ENCODE assay signal across 21 mouse cellular contexts in the genomic region with DNA sequence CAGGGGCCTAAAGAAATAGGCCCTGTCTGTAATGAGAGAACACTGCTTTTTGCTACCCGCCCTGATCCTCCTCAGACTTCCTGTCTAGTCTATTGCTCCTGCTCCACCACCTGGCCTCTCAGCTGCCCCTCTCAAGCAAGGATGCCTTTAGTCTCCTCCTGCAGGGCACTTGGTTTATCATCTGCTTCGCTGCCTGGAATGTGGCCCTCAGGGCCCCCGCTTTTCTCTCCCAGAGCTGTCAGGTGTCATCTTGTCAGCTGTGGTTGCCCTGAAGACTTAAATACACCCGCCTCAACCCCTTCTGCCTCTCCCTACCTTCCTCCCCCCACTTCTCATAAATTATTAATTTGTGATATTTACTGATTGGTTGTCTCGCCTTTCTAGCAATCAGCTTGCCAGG.
A peak's percentile ranks its signal among the peaks of the same experiment; 100 is the strongest.
DNase-seq lines count a peak whose midpoint lies in the region; ATAC-seq and TF ChIP-seq lines count a peak whose summit lies in the region.
"Had no signal": no experiment of that assay in that cellular context is flagged by ENCODE, and none has a peak within 500 bp of the region (broad histone marks: within the 10 kb centered on the region; RNA-seq: fewer than 3 reads in every experiment).

No protein-coding gene starts in this region.

- H3K4me3 ChIP-seq in hindbrain, embryonic 12.5 days: no peak overlapping the region
- H3K4me3 ChIP-seq in hindbrain, embryonic 16.5 days (ENCODE audit: low read length): no peak overlapping the region
- H3K4me3 ChIP-seq in embryonic facial prominence, embryonic 11.5 days (ENCODE audit: low read depth, low read length): no peak overlapping the region
- no peak overlapping the region for H3K4me3 ChIP-seq in midbrain, postnatal 0 days (ENCODE audit: low read depth, low read length)
- H3K4me3 ChIP-seq in liver, postnatal 0 days (ENCODE audit: low read depth, low read length): no peak overlapping the region
- H3K4me3 ChIP-seq: erythroblast, embryonic 14.5 days; heart, embryonic 12.5 days; neural tube, embryonic 13.5 days had no signal

- no peaks in the 10 kb centered on the region for H3K27me3 ChIP-seq in hindbrain, embryonic 12.5 days
- no peaks in the 10 kb centered on the region for H3K27me3 ChIP-seq in hindbrain, embryonic 16.5 days (replicated peaks; ENCODE audit: control insufficient read depth, insufficient read depth, low read length)
- no peaks in the 10 kb centered on the region for H3K27me3 ChIP-seq in embryonic facial prominence, embryonic 11.5 days (ENCODE audit: control insufficient read depth, insufficient read depth, low read length)
- no peaks in the 10 kb centered on the region for H3K27me3 ChIP-seq in midbrain, postnatal 0 days (ENCODE audit: insufficient read depth, low read length)
- no peaks in the 10 kb centered on the region for H3K27me3 ChIP-seq in liver, postnatal 0 days (ENCODE audit: insufficient read depth, low read length)
- H3K27me3 ChIP-seq: heart, embryonic 12.5 days; neural tube, embryonic 13.5 days had no signal

- no peak for TF ChIP-seq EP300 in liver, postnatal 0 days (IDR thresholded peaks at IDR 0.05; ENCODE audit: low read depth)

- H3K9me3 ChIP-seq in hindbrain, embryonic 12.5 days (replicated peaks): no peaks in the 10 kb centered on the region
- H3K9me3 ChIP-seq in hindbrain, embryonic 16.5 days (ENCODE audit: control insufficient read depth, low read length): no peaks in the 10 kb centered on the region
- no peaks in the 10 kb centered on the region for H3K9me3 ChIP-seq in embryonic facial prominence, embryonic 11.5 days (replicated peaks; ENCODE audit: control insufficient read depth, low read length)
- no peaks in the 10 kb centered on the region for H3K9me3 ChIP-seq in midbrain, postnatal 0 days (ENCODE audit: low read length)
- H3K9me3 ChIP-seq in liver, postnatal 0 days (ENCODE audit: low read length): no peaks in the 10 kb centered on the region
- H3K9me3 ChIP-seq: heart, embryonic 12.5 days; neural tube, embryonic 13.5 days had no signal

- H3K4me1 ChIP-seq in hindbrain, embryonic 12.5 days: peaks cover 18% of the 10 kb centered on the region
- H3K4me1 ChIP-seq in hindbrain, embryonic 16.5 days (ENCODE audit: control insufficient read depth, insufficient read depth, low read depth, low read length): peaks cover 8% of the 10 kb centered on the region
- 0 out of 2 replicates have a peak, but pooled peaks cover 3% of the 10 kb centered on the region for H3K4me1 ChIP-seq in embryonic facial prominence, embryonic 11.5 days (ENCODE audit: control insufficient read depth, insufficient read depth, low read length)
- no peaks in the 10 kb centered on the region for H3K4me1 ChIP-seq in midbrain, postnatal 0 days (ENCODE audit: insufficient read depth, low read length)
- no peaks in the 10 kb centered on the region for H3K4me1 ChIP-seq in liver, postnatal 0 days (ENCODE audit: insufficient read depth)

- H3K4me2 ChIP-seq in hindbrain, embryonic 12.5 days (replicated peaks): no peak overlapping the region
- no peak overlapping the region for H3K4me2 ChIP-seq in hindbrain, embryonic 16.5 days (ENCODE audit: low read length)
- H3K4me2 ChIP-seq in embryonic facial prominence, embryonic 11.5 days (ENCODE audit: low read depth, low read length): no peak overlapping the region
- no peak overlapping the region for H3K4me2 ChIP-seq in midbrain, postnatal 0 days (ENCODE audit: low read depth, low read length, poor library complexity, severe bottlenecking)
- H3K4me2 ChIP-seq in liver, postnatal 0 days (ENCODE audit: low read depth, low read length): no peak overlapping the region
- H3K4me2 ChIP-seq: heart, embryonic 12.5 days; neural tube, embryonic 13.5 days had no signal

- ATAC-seq in hindbrain, embryonic 12.5 days (ENCODE audit: low FRiP score): peak; percentile 58
- no peak for ATAC-seq in hindbrain, embryonic 16.5 days
- ATAC-seq in embryonic facial prominence, embryonic 11.5 days (replicated peaks; ENCODE audit: insufficient number of reproducible peaks, low FRiP score, low TSS enrichment, low read depth): no peak
- no peak for ATAC-seq in midbrain, postnatal 0 days (ENCODE audit: low FRiP score)
- no peak for ATAC-seq in liver, postnatal 0 days
- ATAC-seq: inflammation-experienced regulatory T-cells, adult 6 months had no signal

- H3K9ac ChIP-seq in hindbrain, embryonic 12.5 days: no peak overlapping the region
- no peak overlapping the region for H3K9ac ChIP-seq in hindbrain, embryonic 16.5 days (ENCODE audit: low read depth, low read length)
- H3K9ac ChIP-seq in embryonic facial prominence, embryonic 11.5 days (replicated peaks; ENCODE audit: low read length): no peak overlapping the region
- no peak overlapping the region for H3K9ac ChIP-seq in midbrain, postnatal 0 days (replicated peaks; ENCODE audit: low read length, poor library complexity, severe bottlenecking)
- no peak overlapping the region for H3K9ac ChIP-seq in liver, postnatal 0 days (replicated peaks)
- H3K9ac ChIP-seq: heart, embryonic 12.5 days; neural tube, embryonic 13.5 days had no signal

- no peak overlapping the region for H3K27ac ChIP-seq in hindbrain, embryonic 12.5 days
- no peak overlapping the region for H3K27ac ChIP-seq in hindbrain, embryonic 16.5 days (ENCODE audit: low read depth, low read length)
- no peak overlapping the region for H3K27ac ChIP-seq in embryonic facial prominence, embryonic 11.5 days (replicated peaks; ENCODE audit: low read depth, low read length)
- no peak overlapping the region for H3K27ac ChIP-seq in midbrain, postnatal 0 days (ENCODE audit: low read depth, low read length)
- no peak overlapping the region for H3K27ac ChIP-seq in liver, postnatal 0 days (ENCODE audit: low read depth)
- H3K27ac ChIP-seq: neural tube, embryonic 13.5 days; stomach, postnatal 0 days had no signal

- WGBS in hindbrain, embryonic 12.5 days: 43% methylated on average over 5 of the region's 5 CpGs
- WGBS in hindbrain, embryonic 16.5 days: 50% methylated on average over 5 of the region's 5 CpGs
- WGBS in embryonic facial prominence, embryonic 11.5 days: 39% methylated on average over 5 of the region's 5 CpGs
- 53% methylated on average over 5 of the region's 5 CpGs for WGBS in midbrain, postnatal 0 days
- 69% methylated on average over 5 of the region's 5 CpGs for WGBS in liver, postnatal 0 days (ENCODE audit: insufficient replicate concordance)

- no peaks in the 10 kb centered on the region for H3K36me3 ChIP-seq in hindbrain, embryonic 12.5 days
- no peaks in the 10 kb centered on the region for H3K36me3 ChIP-seq in hindbrain, embryonic 16.5 days (ENCODE audit: control insufficient read depth, insufficient read depth, low read length)
- no peaks in the 10 kb centered on the region for H3K36me3 ChIP-seq in embryonic facial prominence, embryonic 11.5 days (replicated peaks; ENCODE audit: control insufficient read depth, insufficient read depth, low read depth, low read length)
- no peaks in the 10 kb centered on the region for H3K36me3 ChIP-seq in midbrain, postnatal 0 days (ENCODE audit: insufficient read depth, low read length)
- no peaks in the 10 kb centered on the region for H3K36me3 ChIP-seq in liver, postnatal 0 days (replicated peaks; ENCODE audit: insufficient read depth, low read length)
- H3K36me3 ChIP-seq: heart, embryonic 12.5 days; neural tube, embryonic 13.5 days had no signal

- TF ChIP-seq CTCF in midbrain, postnatal 0 days (IDR thresholded peaks at IDR 0.05): no peak
- no peak for TF ChIP-seq CTCF in liver, postnatal 0 days (IDR thresholded peaks at IDR 0.05; ENCODE audit: low read depth)

- DNase-seq in embryo, embryonic 11 days: peak; percentile 30
- DNase-seq in embryonic facial prominence, embryonic 11.5 days (ENCODE audit: low spot score): peak; percentile 30
- peak; percentile 37 for DNase-seq in midbrain, postnatal 0 days (ENCODE audit: low spot score)
- DNase-seq in liver, postnatal 0 days: no peak
- no peak for DNase-seq in spleen, postnatal 10 days (ENCODE audit: low spot score in 2 of 2)
- DNase-seq: adrenal gland, adult 8-10 months; cerebellum, adult 9-11 months; heart, postnatal 14 days; kidney, adult 2 months; kidney, postnatal 10 days; lung, adult 18-20 months; lung, postnatal 14 days; right cerebral cortex, postnatal 25 days; thymus, postnatal 14 days had no signal

Comparison
In these comparisons a context has a peak if more than half of its experiments do, and no peak if none do; other contexts are left out.
1. DNase-seq: peak in embryo, embryonic 11 days (single experiment), embryonic facial prominence, embryonic 11.5 days (single experiment) and midbrain, postnatal 0 days (single experiment); none in liver, postnatal 0 days (single experiment) and spleen, postnatal 10 days (0 of 2).